Mouse (Mus musculus) MEL (cell line): ENCODE measurements at regions not wholly inside any gene's neighbourhood (a gene's known extent, or its start where the extent isn't known, plus 50 kb on each side); places are given as distances from the start of the nearest gene placed in this dataset.

ENCODE experiments used
- DNase-seq: peaks from one replicate; pipeline ENCODE4 v3.0.0; 2011; ENCODE audit warnings: low read depth, low spot score
- H3K27ac ChIP-seq: 2 replicates; pipeline ENCODE4 v1.5.1; 2012; ENCODE audit warnings: low read depth, mild to moderate bottlenecking, control low read depth, low read length, moderate library complexity; ENCODE audit not compliant: control insufficient read depth
- H3K27me3 ChIP-seq, 2 experiments: fragments of 150-350 bp in 1 of 2; sonication (generic) in 1 of 2; 2 replicates each; pipeline ENCODE4 v1.6.1; 2012; ENCODE audit warnings: low read length in 2 of 2, mild to moderate bottlenecking in 2 of 2, improper control_type of control experiment in 1 of 2, moderate library complexity in 1 of 2; ENCODE audit not compliant: insufficient read depth in 2 of 2, control insufficient read depth in 1 of 2
- H3K36me3 ChIP-seq, 2 experiments: 2 replicates each; pipeline ENCODE4 v1.6.1; 2012 to 2014; ENCODE audit warnings: low read length in 2 of 2, improper control_type of control experiment in 1 of 2, inconsistent platforms in 1 of 2, mild to moderate bottlenecking in 1 of 2; ENCODE audit not compliant: insufficient read depth in 2 of 2, control insufficient read depth in 1 of 2
- H3K4me1 ChIP-seq, 2 experiments: fragments of 150-350 bp in 1 of 2; sonication (generic) in 1 of 2; 2 replicates each; pipeline ENCODE4 v1.6.1; 2012; ENCODE audit warnings: low read length in 2 of 2, improper control_type of control experiment in 1 of 2, mild to moderate bottlenecking in 1 of 2; ENCODE audit not compliant: insufficient read depth in 2 of 2, control insufficient read depth in 1 of 2
- H3K4me3 ChIP-seq, 2 experiments: fragments of 150-350 bp in 1 of 2; sonication (generic) in 1 of 2; 2 replicates each; pipeline ENCODE4 v1.5.1; 2012; ENCODE audit warnings: low read depth in 2 of 2, low read length in 2 of 2, mild to moderate bottlenecking in 2 of 2, moderate library complexity in 2 of 2, control low read depth in 1 of 2, improper control_type of control experiment in 1 of 2; ENCODE audit not compliant: control insufficient read depth in 1 of 2, insufficient read depth in 1 of 2
- H3K79me2 ChIP-seq: 2 replicates; pipeline ENCODE4 v1.6.1; 2012; ENCODE audit warnings: mild to moderate bottlenecking, low read length, moderate library complexity; ENCODE audit not compliant: control insufficient read depth, poor library complexity, insufficient read depth
- H3K9ac ChIP-seq: 2 replicates; pipeline ENCODE4 v1.6.1; 2012; ENCODE audit warnings: low read depth, mild to moderate bottlenecking, control low read depth, low read length, moderate library complexity; ENCODE audit not compliant: control insufficient read depth, poor library complexity, severe bottlenecking
- H3K9me3 ChIP-seq: fragments of 150-350 bp; sonication (generic); replicated peaks from 2 replicates; pipeline ENCODE4 v1.6.1; 2012; ENCODE audit warnings: mild to moderate bottlenecking, low read length, improper control_type of control experiment, moderate library complexity; ENCODE audit not compliant: insufficient read depth
- BHLHE40 ChIP-seq: IDR thresholded peaks from 2 replicates; pipeline ENCODE4 v1.6.1; 2012; ENCODE audit warnings: low read depth, mild to moderate bottlenecking, inconsistent platforms, low read length, improper control_type of control experiment, borderline replicate concordance
- CHD2 ChIP-seq: IDR thresholded peaks from 2 replicates; pipeline ENCODE4 v1.6.1; 2011; ENCODE audit warnings: low read length, improper control_type of control experiment
- CTCF ChIP-seq, 3 experiments: IDR thresholded peaks in 2 of 3; conservative IDR thresholded peaks in 1 of 3; 2 replicates each; pipeline ENCODE4 v1.5.1; 2011 to 2012; ENCODE audit warnings: low read length in 3 of 3, low read depth in 2 of 3, mild to moderate bottlenecking in 2 of 3, improper control_type of control experiment in 1 of 3, inconsistent platforms in 1 of 3, mixed read lengths in 1 of 3, moderate library complexity in 1 of 3; ENCODE audit not compliant: control insufficient read depth in 1 of 3, insufficient read depth in 1 of 3, poor library complexity in 1 of 3, severe bottlenecking in 1 of 3
- ELF1 ChIP-seq: IDR thresholded peaks from 2 replicates; pipeline ENCODE4 v1.6.1; 2014; ENCODE audit warnings: low read depth, mild to moderate bottlenecking, inconsistent platforms, low read length, improper control_type of control experiment, moderate library complexity
- GABPA ChIP-seq: IDR thresholded peaks from 2 replicates; pipeline ENCODE4 v1.6.1; 2012; ENCODE audit warnings: low read depth, mild to moderate bottlenecking, inconsistent platforms, low read length, improper control_type of control experiment, moderate library complexity
- GATA1 ChIP-seq: IDR thresholded peaks from 2 replicates; pipeline ENCODE4 v1.6.1; 2011; ENCODE audit warnings: low read depth, low read length, improper control_type of control experiment
- JUND ChIP-seq: IDR thresholded peaks from 2 replicates; pipeline ENCODE4 v1.6.1; 2011; ENCODE audit warnings: low read depth, mild to moderate bottlenecking, improper control_type of control experiment, low read length
- KAT2A ChIP-seq: conservative IDR thresholded peaks from 2 replicates; pipeline ENCODE4 v1.6.1; 2012; ENCODE audit warnings: low read depth, low read length, improper control_type of control experiment, inconsistent platforms
- MAX ChIP-seq: IDR thresholded peaks from 2 replicates; pipeline ENCODE4 v1.6.1; 2011; ENCODE audit warnings: low read length, improper control_type of control experiment
- MAZ ChIP-seq: IDR thresholded peaks from 2 replicates; pipeline ENCODE4 v1.6.1; 2012; ENCODE audit warnings: low read depth, mild to moderate bottlenecking, inconsistent platforms, low read length, improper control_type of control experiment
- MEF2A ChIP-seq: IDR thresholded peaks from 2 replicates; pipeline ENCODE4 v1.6.1; 2014; ENCODE audit warnings: low read depth, mild to moderate bottlenecking, inconsistent platforms, low read length, improper control_type of control experiment; ENCODE audit not compliant: poor library complexity, insufficient replicate concordance, severe bottlenecking; ENCODE audit errors: extremely low read depth
- MYB ChIP-seq: IDR thresholded peaks from 2 replicates; pipeline ENCODE4 v1.6.1; 2011; ENCODE audit warnings: mild to moderate bottlenecking, low read depth, low read length, improper control_type of control experiment
- NELFE ChIP-seq: IDR thresholded peaks from 2 replicates; pipeline ENCODE4 v1.6.1; 2011; ENCODE audit warnings: low read depth, low read length, improper control_type of control experiment
- POLR2A ChIP-seq, 2 experiments: IDR thresholded peaks; 2 replicates each; pipeline ENCODE4 v1.6.1; 2011 to 2012; ENCODE audit warnings: low read length in 2 of 2, mild to moderate bottlenecking in 2 of 2, control low read depth in 1 of 2, improper control_type of control experiment in 1 of 2, low read depth in 1 of 2, moderate library complexity in 1 of 2; ENCODE audit not compliant: control insufficient read depth in 1 of 2, insufficient read depth in 1 of 2, poor library complexity in 1 of 2
- POLR2AphosphoS2 ChIP-seq: IDR thresholded peaks from 2 replicates; pipeline ENCODE4 v1.6.1; 2011; ENCODE audit warnings: low read length, improper control_type of control experiment
- POLR2AphosphoS5 ChIP-seq: IDR thresholded peaks from 2 replicates; pipeline ENCODE4 v1.6.1; 2012; ENCODE audit warnings: low read depth, borderline replicate concordance, mild to moderate bottlenecking, inconsistent platforms, low read length, moderate library complexity, mixed read lengths
- RAD21 ChIP-seq: IDR thresholded peaks from 2 replicates; pipeline ENCODE4 v1.6.1; 2011; ENCODE audit warnings: mild to moderate bottlenecking, low read depth, low read length, improper control_type of control experiment
- RCOR1 ChIP-seq: IDR thresholded peaks from 2 replicates; pipeline ENCODE4 v1.6.1; 2012; ENCODE audit warnings: low read depth, mild to moderate bottlenecking, inconsistent platforms, low read length, improper control_type of control experiment
- TAL1 ChIP-seq: IDR thresholded peaks from 2 replicates; pipeline ENCODE4 v1.6.1; 2012; ENCODE audit warnings: mild to moderate bottlenecking, inconsistent platforms, low read length, moderate library complexity, mixed read lengths
- TBP ChIP-seq: IDR thresholded peaks from 2 replicates; pipeline ENCODE4 v1.8.0; 2011; ENCODE audit warnings: low read depth, low read length, improper control_type of control experiment
- TCF12 ChIP-seq: IDR thresholded peaks from 2 replicates; pipeline ENCODE4 v1.6.1; 2014; ENCODE audit warnings: low read depth, mild to moderate bottlenecking, inconsistent platforms, low read length, improper control_type of control experiment, moderate library complexity
- UBTF ChIP-seq: IDR thresholded peaks from 2 replicates; pipeline ENCODE4 v1.6.1; 2012; ENCODE audit warnings: low read depth, mild to moderate bottlenecking, inconsistent platforms, low read length, improper control_type of control experiment, moderate library complexity, borderline replicate concordance; ENCODE audit not compliant: insufficient read depth
- ZKSCAN1 ChIP-seq: IDR thresholded peaks from 2 replicates; pipeline ENCODE4 v1.6.1; 2012; ENCODE audit warnings: low read depth, mild to moderate bottlenecking, inconsistent platforms, low read length, improper control_type of control experiment, moderate library complexity
- ZMIZ1 ChIP-seq: IDR thresholded peaks from 2 replicates; pipeline ENCODE4 v1.6.1; 2012; ENCODE audit warnings: low read depth, mild to moderate bottlenecking, inconsistent platforms, low read length, improper control_type of control experiment, moderate library complexity

DNA sequence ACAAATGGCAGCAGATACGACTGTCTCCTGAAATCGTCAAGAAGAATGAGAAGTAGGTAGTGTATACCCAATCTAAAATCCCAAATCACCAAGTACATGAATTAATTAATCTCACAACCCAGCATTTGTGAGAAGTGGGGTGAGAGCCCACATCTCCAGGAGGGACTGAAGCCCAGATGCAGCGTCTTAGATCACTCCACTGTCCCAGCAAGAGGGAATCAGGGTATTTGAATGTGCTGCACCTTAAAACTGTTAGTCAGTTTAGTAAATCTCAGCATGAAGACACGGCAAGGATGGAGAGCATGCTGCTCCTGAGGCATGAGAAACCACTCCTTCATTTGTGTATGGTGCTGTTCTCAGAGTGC is 271.6 kb upstream of the Rarb start:
- no peak overlapping the region for H3K27ac ChIP-seq
- H3K36me3 ChIP-seq = no peaks in the 10 kb centered on the region
- TF ChIP-seq JUND = no peak
- TF ChIP-seq MAZ = no peak
- TF ChIP-seq, all 39 proteins: peak for 0
- DNase-seq = no peak
- H3K4me3 ChIP-seq = no peak overlapping the region
- no peak overlapping the region for H3K9ac ChIP-seq
- no peaks in the 10 kb centered on the region for H3K4me1 ChIP-seq
- no peaks in the 10 kb centered on the region for H3K27me3 ChIP-seq
- no peaks in the 10 kb centered on the region for H3K79me2 ChIP-seq
- H3K9me3 ChIP-seq = no peaks in the 10 kb centered on the region

GRCm38 (mm10) chr14:17089640-17090572 is 270.9 kb upstream of the Rarb start:
- H3K36me3 ChIP-seq = no peaks in the 10 kb centered on the region
- no peak for TF ChIP-seq JUND
- TF ChIP-seq POLR2AphosphoS2 = no peak
- TF ChIP-seq BHLHE40 = no peak
- no peak for TF ChIP-seq ZMIZ1
- no peak for TF ChIP-seq MAX
- no peak for TF ChIP-seq POLR2AphosphoS5
- no peak for TF ChIP-seq TAL1
- TF ChIP-seq TBP = no peak
- no peak for TF ChIP-seq MYB
- no peak for TF ChIP-seq ZKSCAN1
- no peak for TF ChIP-seq NELFE
- no peak for TF ChIP-seq CHD2
- no peak for TF ChIP-seq RAD21
- no peak overlapping the region for H3K4me3 ChIP-seq
- no peaks in the 10 kb centered on the region for H3K79me2 ChIP-seq
- no peaks in the 10 kb centered on the region for H3K27me3 ChIP-seq
- H3K9ac ChIP-seq = no peak overlapping the region
- no peak for DNase-seq
- H3K9me3 ChIP-seq = no peaks in the 10 kb centered on the region
- H3K27ac ChIP-seq = no peak overlapping the region
- H3K4me1 ChIP-seq = no peaks in the 10 kb centered on the region

DNA sequence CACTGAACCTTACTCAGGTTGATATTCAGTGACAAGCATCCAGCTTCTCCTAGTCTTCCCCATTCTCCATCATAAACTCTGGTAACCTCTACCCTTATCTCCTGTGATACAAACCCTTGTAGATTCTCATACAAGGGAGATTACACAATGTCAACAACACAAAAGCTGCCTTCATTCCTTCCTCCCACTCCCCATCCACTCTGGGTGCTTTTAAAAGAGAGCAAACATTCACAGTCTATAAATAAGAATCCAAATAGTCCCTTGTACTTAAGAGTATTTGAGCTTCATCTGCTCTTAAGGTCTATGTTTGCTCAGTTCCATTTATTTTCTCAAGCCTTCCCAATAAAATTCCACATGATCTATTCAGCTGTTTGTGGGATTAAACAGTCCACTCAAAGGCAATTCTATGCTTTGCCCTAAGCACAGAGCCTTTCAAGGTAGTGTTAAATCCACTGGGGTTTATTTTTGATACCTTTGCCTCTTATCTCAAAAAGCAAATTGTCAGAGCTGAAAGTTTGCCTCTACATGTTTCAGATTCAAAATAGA is 270.2 kb upstream of the Rarb start:
- TF ChIP-seq UBTF = no peak
- TF ChIP-seq CTCF (IDR thresholded peaks at IDR 0.05 in 2 of 3, conservative IDR thresholded peaks at IDR 0.05 in 1 of 3; ENCODE audit: control insufficient read depth in 1 of 3, insufficient read depth in 1 of 3, low read depth in 2 of 3, low read length in 3 of 3, poor library complexity in 1 of 3, severe bottlenecking in 1 of 3) = no peak
- no peak for TF ChIP-seq MEF2A
- TF ChIP-seq POLR2A (IDR thresholded peaks at IDR 0.05; ENCODE audit: control insufficient read depth in 1 of 2, insufficient read depth in 1 of 2, low read depth in 1 of 2, low read length in 2 of 2, poor library complexity in 1 of 2) = no peak
- TF ChIP-seq GATA1 = no peak
- TF ChIP-seq RAD21 = no peak
- no peak for TF ChIP-seq KAT2A
- no peak for TF ChIP-seq BHLHE40
- TF ChIP-seq RCOR1 = no peak
- TF ChIP-seq MAX = no peak
- TF ChIP-seq POLR2AphosphoS5 = no peak
- no peak for TF ChIP-seq GABPA
- TF ChIP-seq TCF12 = no peak
- no peak for TF ChIP-seq ELF1
- no peaks in the 10 kb centered on the region for H3K9me3 ChIP-seq

More for the DNA sequence above, 270.2 kb upstream of the Rarb start:
- no peaks in the 10 kb centered on the region for H3K79me2 ChIP-seq
- H3K36me3 ChIP-seq = no peaks in the 10 kb centered on the region
- no peak overlapping the region for H3K9ac ChIP-seq
- no peaks in the 10 kb centered on the region for H3K4me1 ChIP-seq
- H3K27me3 ChIP-seq = no peaks in the 10 kb centered on the region
- H3K4me3 ChIP-seq = no peak overlapping the region
- H3K27ac ChIP-seq = no peak overlapping the region
- no peak for DNase-seq
